Mouse (Mus musculus) lung, adult 18-20 months (tissue): ENCODE measurements around the gene 1700023F06Rik.

ENCODE experiments used
- DNase-seq, 2 experiments: peaks; one replicate each; pipeline ENCODE4 v3.0.0; 2022; ENCODE audit warnings: mixed read lengths in 2 of 2

1700023F06Rik gene

GRCm38 (mm10) chr11:103180426-103180825 is 27.9 kb downstream of the 1700023F06Rik start:
- DNase-seq, result no peak

DNA sequence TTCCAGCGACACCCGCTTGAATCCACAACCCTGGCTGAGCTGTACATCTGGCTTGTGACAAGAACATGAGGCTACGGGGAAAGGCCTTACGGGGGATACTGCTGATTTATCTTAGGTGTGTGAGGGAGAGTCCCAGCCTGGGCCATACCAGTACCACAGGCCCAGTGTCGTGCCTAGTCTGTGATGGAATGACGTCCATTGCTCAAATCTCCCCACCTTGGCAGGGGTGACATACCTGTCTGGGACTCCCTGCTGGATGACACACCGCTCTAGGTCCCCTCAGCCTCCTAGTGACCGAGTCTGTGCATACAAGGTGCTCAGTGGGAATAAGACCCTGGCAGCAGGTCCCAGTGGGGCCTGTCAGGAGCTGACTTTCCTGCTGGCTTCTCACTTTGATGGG is 29.6 kb downstream of the 1700023F06Rik start:
- no peak for DNase-seq

DNA sequence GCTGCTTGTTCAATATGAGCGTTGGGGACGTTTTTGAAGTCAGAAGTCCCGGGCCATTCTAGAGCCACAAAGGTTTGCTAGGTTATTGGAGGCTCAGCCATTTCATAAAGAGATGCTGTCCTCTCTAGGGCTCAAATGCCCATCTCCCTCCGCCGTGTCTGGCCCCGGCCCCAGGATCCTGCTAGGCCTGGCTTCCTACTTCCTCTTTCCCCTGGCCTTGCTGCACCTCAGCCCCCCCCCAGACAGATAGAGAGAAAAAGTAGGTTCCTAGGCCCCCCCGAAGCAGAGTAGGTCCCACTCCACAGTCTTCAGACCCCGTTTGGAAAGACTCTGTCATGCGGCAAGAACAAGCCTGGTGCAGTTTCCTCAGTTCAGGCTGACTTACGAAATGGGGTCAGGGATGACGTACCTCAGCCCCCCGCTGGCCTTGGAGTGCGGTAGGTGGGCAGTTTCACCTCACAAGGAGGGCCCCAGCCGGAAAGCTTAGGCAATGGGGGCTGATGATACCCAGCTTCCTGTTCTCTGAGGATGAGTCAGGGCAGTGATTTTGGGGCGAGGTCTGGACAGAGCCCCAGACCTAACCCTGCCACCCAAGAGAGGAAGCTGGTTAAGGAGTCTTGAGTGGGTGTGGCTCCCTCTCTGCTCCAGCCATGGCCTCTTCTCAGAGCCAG is 30.4 kb downstream of the 1700023F06Rik start:
- DNase-seq, result peak; percentile 62 to 64

DNA sequence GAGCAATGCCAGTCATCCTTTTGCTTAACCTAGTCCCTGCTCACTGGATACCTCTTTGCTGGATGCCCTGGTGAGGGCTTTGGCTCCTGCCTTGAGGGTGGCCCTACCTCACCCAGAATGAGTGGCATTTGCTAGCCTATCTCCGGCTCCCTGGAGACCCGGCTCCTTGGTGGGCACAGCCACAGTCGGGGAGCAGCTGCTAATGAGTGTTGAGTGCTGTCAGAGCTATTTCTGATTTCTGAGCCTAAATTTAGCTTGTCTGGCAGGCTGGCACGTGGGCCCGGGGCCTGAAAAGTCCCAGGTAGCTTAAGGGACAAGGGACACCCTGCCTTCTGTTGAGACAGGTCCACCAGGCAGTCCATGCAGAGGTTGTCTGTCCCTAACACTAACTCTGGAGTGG is 31.1 kb downstream of the 1700023F06Rik start:
- DNase-seq, result no peak

DNA sequence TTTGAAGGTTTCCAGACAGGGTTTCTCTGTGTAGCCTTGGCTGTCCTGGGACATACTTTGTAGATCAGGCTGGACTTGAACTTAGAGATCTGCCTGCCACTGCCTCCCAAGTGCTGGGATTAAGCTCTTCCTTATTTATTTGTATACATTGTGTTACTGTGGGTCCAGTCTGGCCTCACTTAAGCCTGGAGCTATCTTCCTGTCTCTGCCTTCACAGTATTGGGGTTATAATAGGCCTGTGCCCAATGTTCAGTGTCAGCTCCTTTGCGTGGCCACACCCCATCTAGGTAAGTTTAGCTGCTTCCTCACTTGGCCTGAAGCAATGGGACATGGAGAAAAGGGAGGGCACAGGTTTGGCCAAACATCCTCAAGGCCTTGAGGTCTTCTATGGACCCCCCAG is 31.8 kb downstream of the 1700023F06Rik start:
- no peak for DNase-seq

GRCm38 (mm10) chr11:103175688-103176442 is 32.5 kb downstream of the 1700023F06Rik start:
- DNase-seq, result no peak

- peak; percentile 77 to 82 for DNase-seq
Observed at GRCm38 (mm10) chr11:103174891-103175391, 33.4 kb downstream of the 1700023F06Rik start.

DNA sequence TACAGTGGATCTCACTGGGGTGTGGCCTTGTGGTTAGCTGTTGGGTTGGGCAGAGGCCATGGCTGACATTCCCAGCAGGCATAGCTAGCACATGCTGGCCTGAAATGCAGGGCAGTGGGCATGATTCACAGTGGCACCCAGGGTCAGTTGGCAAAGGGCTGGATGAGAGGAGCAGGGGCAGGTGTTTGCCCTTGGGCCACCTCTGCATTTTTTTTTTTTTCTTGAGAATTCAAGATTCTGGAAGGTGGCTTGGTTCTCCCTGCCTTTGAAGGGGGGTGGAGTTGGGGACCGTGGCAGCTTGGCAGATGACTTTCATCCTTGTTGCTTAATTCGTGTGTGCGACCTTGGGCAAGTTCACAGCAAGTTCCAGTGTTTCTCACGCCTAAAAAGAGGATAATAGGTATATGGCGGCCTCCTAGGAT is 33.9 kb downstream of the 1700023F06Rik start:
- no peak for DNase-seq

DNA sequence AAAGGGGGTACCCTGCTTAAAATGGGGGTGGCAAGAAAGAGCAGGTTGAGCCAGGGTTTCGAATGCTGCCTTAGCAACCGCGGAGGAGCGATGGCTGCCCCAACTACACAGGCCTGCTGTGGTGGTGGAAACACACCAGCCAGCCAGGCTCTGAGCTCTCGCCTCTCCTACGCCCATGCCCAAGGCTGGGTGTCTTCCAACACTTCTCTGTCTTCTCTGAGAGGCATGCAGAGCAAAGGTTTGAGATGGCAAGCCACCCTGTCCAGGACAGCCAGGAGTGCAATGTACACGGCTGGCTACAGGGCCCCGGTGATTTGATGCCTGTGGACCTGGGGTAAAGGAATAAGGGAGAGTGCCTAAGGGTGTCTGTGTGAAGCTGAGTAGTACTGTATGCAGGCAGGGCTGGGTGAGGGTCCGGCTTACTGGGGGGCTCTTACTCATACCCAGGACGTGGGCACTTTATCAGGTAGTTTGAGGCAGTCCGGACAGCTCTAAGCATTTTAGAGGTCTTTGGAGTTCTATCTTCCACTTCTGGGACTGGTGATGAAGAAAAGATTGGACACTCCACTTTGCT is 34.5 kb downstream of the 1700023F06Rik start:
- DNase-seq, result no peak

GRCm38 (mm10) chr11:103173041-103173770 is 35.2 kb downstream of the 1700023F06Rik start:
- no peak for DNase-seq

DNA sequence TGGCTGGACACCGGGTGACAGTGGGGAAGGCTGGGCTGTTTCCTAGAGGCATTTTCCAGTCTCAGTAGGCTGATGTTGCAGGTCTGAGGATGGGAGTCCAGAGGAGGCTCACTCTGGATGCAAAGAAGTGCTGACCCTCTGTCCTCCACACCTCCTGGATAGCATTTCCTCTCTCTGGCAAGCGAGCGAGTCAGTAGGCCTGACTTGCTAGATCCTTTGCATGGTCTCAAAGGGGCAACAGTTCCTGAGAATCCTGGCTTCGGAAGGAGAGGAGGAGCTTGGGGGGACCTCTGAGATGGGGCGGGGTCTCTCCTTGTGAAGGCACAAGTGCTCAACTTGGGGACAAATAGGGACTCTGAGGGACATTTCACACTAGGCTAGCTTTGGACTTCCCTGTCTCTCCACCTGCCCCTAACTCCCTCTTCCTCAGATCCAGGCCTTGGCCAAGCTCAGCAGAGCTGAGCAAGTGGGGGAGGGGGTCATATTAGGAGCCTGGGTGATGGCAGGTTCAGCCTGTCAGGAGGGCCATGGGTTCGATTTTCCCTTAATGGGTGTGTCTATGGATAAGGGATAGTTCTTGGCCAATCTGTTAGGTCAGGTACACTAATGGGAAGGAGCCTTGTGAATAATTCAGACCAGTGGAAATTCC is 35.8 kb downstream of the 1700023F06Rik start:
- no peak for DNase-seq

- DNase-seq, result no peak
Observed at GRCm38 (mm10) chr11:103171703-103172391, 36.5 kb downstream of the 1700023F06Rik start.

DNA sequence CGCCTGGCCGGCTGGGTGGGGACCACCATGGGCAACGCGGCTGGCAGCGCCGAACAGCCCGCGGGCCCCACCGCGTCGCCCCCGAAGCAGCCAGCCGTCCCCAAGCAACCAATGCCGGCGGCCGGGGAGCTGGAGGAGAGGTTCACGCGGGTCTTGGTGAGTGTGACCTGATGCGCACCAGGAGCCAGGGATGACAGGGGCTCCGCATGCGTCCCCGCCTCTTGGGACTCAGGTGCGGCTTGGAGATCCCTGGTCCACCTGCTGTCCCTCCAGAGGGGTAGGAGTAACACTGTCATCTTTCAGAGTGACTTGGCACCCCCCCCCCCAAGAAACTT is 37.1 kb downstream of the 1700023F06Rik start:
- DNase-seq, result no peak

DNA sequence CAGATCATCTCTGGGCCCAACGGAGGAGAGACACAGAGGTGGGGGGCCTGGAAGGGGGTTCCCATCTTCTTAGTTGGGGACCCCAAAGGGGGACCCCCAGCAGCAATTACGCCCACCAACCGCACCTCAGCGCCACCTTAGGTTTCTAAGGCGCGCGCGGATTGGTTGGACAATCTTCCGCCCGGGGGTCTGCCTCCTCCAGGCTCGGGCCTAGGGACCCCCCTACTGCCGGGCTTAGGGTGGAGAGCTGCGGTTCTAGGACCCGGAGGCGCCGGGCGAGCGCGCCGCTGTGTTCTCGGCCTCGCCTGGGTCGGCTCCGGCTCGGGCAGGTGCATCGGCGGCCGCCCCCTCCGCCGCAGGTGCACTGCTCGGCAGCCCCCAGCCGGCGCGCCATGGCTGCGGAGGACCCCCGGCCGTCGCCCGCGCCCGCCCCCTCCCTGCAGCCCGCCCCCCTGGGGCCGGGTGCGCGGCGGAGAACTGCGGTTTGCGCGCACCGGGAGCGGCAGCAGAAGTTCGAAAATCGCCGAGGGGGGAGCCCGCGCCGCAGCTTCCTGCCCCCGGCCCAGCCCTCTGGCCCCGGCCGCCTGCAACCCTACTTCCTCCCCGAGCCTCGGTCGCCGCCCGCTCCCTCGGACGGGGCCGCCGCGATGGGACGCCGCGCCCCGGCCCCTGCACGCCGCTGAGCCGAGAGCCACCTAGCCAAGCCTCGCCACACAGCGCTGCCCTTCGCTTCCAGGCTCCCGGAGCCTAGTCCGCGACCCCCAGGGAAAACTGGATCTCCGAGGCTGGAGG is 37.7 kb downstream of the 1700023F06Rik start, which contains the start of gene Fmnl1:
Gene Fmnl1 (plus strand): TSS at position 614 of the 792 bp plus-strand sequence.
- peak; percentile 38 to 58 for DNase-seq

GRCm38 (mm10) chr11:103170111-103170493 is 38.3 kb downstream of the 1700023F06Rik start:
- no peak for DNase-seq

DNA sequence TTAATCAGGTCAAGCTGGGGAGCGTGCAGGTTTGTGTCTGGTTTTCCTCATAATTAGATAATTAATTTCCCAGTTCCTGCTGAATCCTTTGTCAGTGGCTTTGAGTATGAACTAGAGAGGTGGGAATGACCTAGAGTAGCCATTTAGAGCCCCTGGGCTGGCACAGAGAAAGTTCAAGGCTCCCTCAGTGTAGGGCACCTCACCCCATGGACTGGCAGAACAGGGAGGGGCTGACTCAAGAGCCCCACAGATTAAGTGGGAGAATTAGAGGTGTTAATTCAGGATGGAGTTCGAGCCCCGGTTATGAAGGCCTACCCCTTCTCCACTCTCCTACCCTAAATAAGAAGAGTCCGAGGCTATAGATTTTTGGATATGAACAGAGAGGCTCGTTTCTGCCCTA is 38.7 kb downstream of the 1700023F06Rik start:
- DNase-seq, result no peak

GRCm38 (mm10) chr11:103168690-103169390 is 39.5 kb downstream of the 1700023F06Rik start:
- DNase-seq, result peak; percentile 74 to 75

DNA sequence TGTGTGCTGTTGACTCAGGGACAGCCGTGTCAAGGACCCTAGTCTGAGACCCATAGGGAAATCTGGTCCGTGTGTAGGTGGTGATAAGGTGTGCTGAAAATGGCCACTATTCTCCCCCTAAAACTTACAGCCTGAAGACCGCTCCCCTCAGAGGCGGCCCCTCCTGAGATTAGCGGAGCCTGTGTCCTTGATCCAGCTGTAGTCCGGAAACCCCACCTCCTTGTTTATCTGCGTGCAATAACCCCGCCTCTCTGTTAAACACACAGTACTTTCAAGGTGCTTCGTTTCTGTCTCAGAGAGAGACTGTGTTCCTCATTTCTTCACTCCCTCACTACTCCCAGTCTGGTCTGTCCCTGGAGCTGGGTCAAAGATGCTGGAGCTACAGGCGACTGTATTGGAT is 44.0 kb downstream of the 1700023F06Rik start:
- peak in 1 of 2 experiments; percentile 50 for DNase-seq

DNA sequence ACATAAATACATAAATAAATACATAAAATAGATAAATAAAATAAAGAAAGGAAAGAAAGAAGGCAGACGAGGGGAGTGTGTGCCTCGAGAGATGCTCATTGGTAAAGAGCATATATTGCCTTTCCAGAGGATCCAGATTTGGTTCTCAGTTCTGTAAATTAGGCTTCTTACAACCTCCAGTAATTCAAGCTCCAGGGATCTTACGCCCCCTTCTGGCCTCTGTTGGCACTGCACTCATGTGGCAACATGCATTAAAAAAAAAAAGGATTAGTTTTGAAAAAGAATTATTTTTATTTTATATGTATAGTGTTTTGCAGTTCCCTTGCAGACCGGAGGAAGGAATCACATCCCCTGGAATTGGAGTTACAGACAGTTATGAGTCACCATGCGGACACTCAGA is 46.2 kb downstream of the 1700023F06Rik start:
- no peak for DNase-seq

- DNase-seq, result no peak
Observed at GRCm38 (mm10) chr11:103161449-103161848, 46.9 kb downstream of the 1700023F06Rik start.
